Mouse (Mus musculus): ENCODE data around the gene Smtnl2. TPM values are rescaled to one million over a fixed set of nuclear protein-coding genes. Genes with fewer than 3 reads are reported as not detected.

Gene Smtnl2
- polyA plus RNA-seq, 1 experiment, result 5.3 TPM

- DNase-seq (ENCODE audit: low spot score), result no peak
These were observed 15.4 kb upstream of the Smtnl2 start for GRCm38 (mm10) chr11:72426884-72427283.

DNA sequence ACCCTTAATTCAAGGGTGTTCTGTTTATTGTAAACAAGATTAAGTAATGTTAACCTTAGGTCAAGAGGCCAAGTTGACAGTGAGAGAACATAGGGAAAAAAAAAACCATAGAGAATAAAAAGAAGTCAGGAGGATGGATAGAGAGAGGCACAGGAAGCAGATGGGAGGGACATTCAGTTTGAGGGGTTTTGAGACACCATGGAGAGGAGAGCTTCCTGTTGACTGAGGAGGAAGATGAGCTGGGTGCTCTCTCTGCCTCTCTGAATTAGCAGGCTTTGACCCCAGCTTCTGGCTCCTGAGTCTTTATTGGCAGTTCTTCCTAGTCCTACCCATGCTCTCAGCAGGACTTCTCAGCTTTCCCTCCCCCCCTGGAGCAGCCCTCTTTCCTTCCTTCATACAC, 13.7 kb upstream of the Smtnl2 start:
- DNase-seq (ENCODE audit: low spot score), result no peak

- DNase-seq (ENCODE audit: low spot score), result no peak
These were observed 12.2 kb upstream of the Smtnl2 start for GRCm38 (mm10) chr11:72423686-72424085.

GRCm38 (mm10) chr11:72421518-72422278, 10.2 kb upstream of the Smtnl2 start:
- no peak for DNase-seq (ENCODE audit: low spot score)

- DNase-seq (ENCODE audit: low spot score), result no peak
These were observed 9.1 kb upstream of the Smtnl2 start for GRCm38 (mm10) chr11:72420460-72421122.

GRCm38 (mm10) chr11:72419006-72419405, 7.5 kb upstream of the Smtnl2 start:
- DNase-seq (ENCODE audit: low spot score), result no peak

- DNase-seq (ENCODE audit: low spot score), result no peak
These were observed 6.7 kb upstream of the Smtnl2 start for GRCm38 (mm10) chr11:72418227-72418626.

- DNase-seq (ENCODE audit: low spot score), result no peak
These were observed 5.9 kb upstream of the Smtnl2 start for GRCm38 (mm10) chr11:72417376-72417775.

GRCm38 (mm10) chr11:72416666-72417065, 5.2 kb upstream of the Smtnl2 start:
- no peak for DNase-seq (ENCODE audit: low spot score)

GRCm38 (mm10) chr11:72415155-72415554, 3.6 kb upstream of the Smtnl2 start:
- DNase-seq (ENCODE audit: low spot score), result no peak

- DNase-seq (ENCODE audit: low spot score), result no peak
These were observed 2.2 kb upstream of the Smtnl2 start for GRCm38 (mm10) chr11:72413601-72414190.

GRCm38 (mm10) chr11:72413016-72413415, 1.5 kb upstream of the Smtnl2 start:
- no peak for DNase-seq (ENCODE audit: low spot score)

DNA sequence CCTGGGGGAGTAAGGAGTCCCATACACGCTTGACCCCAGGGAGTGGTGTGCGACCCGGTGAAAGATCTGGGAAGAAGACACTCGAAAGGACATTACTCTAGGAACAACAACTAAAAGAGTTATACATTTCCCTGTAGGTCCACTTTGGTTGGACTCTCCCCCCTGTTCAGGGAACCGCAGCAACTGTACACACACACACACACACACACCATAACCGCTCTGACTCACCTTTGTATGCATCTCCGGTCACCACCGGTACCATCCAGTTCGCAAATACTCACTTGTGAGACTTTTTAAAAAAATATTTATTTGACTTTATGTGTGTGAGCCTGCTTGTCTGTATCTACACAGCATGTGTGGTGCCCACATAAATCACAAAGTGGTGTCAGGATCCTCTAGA, 432 bp upstream of the Smtnl2 start:
- DNase-seq (ENCODE audit: low spot score), result no peak

DNA sequence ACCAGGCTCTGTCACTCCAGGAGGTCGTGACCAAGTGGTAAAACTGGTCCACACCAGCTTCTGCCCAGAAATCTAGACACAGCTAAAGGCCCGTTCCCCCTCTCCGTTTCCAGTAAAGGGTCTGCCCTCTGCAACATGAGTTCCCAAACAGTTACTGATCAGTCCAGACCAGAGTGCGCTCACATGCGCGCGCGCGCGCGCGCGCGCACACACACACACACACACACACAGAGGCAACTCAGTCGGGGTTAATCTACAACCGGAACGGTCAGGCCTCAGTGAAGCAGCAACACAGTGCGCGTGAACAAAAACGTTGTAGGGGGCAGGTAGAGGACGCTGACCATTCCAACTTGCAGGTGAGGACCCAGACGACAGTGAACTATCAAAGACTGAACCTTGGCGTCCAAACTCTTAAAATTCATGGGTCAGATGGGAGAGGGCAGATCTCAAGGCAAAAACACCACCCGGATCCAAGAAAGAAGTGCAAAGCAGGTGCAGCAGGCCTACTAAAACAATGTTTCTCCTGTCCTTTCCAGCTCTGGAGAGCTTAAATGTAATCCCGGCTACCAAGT, 906 bp downstream of the Smtnl2 start:
- no peak for DNase-seq (ENCODE audit: low spot score)

DNA sequence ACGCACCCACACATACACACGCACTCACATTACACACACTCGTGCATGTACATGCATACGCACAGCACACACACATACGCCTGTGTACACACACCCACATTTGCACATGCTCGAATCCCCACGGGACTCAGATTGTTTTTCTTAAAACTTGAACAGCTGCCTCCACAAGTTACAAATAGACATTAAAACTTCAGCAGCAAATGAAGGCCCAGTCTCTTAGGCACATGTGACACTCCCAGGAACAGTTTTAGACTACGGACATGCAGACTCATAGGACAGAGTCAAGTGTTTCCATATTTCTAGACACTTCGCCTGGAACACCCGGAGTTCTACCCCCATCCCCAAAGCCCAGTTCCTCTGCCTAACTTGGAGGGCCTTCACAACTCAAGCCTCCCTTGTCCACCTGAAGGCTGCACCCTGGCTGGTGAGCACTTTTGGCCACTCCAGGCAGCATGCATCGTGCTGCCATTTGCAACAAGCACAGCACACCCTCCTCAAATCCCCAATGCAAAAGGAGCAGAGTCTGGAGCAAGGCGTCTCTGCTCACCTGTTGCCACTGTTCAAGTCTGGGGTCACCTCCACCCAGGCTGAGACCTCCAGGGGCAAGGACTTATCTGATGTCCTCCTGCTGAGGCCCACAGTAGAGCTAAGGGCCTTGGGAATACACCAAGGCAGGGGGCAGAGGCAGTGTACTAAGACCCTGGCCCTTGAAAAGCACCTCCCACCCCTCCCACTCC, 1.7 kb downstream of the Smtnl2 start:
- DNase-seq (ENCODE audit: low spot score), result no peak

DNA sequence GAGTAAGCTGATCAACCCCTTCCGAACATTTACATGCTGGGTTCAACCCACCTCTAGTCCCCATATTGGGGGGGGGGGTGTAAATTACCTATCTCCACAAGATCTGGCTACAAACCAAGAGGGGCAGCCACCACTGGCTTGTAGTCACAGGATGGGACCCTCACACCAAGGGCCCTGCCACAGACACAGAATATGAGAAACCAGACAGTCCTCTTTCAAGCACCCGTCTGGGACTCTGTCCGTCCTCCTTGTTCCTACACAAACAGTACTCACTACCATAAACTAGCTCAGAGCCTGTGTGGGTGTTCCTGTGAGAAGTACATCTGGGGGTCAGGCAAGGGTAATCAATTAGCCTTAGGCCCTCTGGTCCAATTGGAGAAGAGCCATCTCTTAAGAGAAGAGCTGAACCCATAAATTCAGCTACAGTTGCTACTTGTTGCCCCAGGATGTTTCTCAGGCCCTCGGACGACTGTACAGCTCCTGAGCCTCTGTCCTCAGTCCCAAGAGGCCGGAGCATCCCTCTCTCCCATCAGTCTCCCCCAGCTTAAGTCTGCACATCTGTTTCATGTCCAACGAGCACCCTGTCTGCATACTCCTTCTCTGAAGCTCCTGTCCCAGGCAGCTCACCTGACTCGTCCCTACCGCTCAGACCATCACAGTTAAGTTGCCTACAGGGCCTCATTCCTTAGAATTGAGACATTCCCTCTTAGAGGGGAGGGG, 2.9 kb downstream of the Smtnl2 start:
- no peak for DNase-seq (ENCODE audit: low spot score)

DNA sequence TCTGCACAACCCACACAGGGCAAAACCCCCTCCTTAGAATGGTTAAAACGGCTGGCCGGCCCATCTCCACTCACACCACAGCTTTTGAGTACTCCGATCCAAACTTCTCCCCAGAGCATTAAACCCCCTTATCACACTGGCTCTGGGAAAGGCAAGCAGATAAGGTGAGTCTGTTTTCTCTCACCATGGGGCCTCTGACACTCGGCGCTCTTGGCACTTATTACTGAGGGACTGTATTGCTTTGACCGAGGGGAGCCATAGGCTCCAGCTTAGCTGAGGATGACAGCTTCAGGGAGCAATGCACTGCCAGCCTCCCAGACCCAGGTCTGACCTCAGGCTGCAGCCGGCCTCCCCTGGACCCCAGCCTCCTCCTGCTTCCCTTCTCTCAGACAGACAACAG, 3.9 kb downstream of the Smtnl2 start:
- no peak for DNase-seq (ENCODE audit: low spot score)

DNA sequence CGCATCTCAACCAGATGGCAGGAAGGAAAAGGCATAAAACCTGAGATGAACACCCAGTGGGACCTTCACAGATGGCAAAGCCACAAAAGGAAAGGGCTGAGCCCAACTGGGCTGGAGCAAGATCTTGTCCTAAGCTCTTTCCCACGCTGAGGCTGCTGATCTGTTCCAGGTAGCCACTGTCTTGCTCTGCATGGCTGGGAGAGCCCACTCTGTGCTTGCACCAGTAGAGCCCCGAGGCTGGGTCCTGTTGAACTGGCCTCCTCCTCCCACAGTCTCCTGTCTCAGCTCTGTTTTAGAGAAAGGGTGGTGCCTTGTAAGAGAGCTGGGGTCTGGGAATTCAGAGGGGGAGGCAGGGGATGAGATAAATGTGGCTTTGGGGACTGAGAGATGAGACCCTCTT, 4.4 kb downstream of the Smtnl2 start:
- DNase-seq (ENCODE audit: low spot score), result no peak

- no peak for DNase-seq (ENCODE audit: low spot score)
These were observed 5.3 kb downstream of the Smtnl2 start for GRCm38 (mm10) chr11:72406079-72406675.

- DNase-seq (ENCODE audit: low spot score), result no peak
These were observed 6.0 kb downstream of the Smtnl2 start for GRCm38 (mm10) chr11:72405532-72405931.

- DNase-seq (ENCODE audit: low spot score), result no peak
These were observed 8.5 kb downstream of the Smtnl2 start for GRCm38 (mm10) chr11:72402969-72403368.

Measured in urinary bladder, adult 2 months (tissue).